In genomic region chr7:109781087-109781469, GRCm38 (mm10) we compare ENCODE assay signal across 9 mouse cellular contexts. TPM values are rescaled to one million over a fixed set of nuclear protein-coding genes. Genes with fewer than 3 reads are reported as not detected.
DNase-seq lines count a peak whose midpoint lies in the region; ATAC-seq lines count a peak whose summit lies in the region.
"Had no signal": no experiment of that assay in that cellular context is flagged by ENCODE, and none has a peak within 500 bp of the region (broad histone marks: within the 10 kb centered on the region; RNA-seq: fewer than 3 reads in every experiment).

No protein-coding gene starts in this region.

- peak overlapping the region; percentile 96 for H3K4me2 ChIP-seq in intestine, embryonic 14.5 days (ENCODE audit: low read length)
- H3K4me2 ChIP-seq in midbrain, embryonic 16.5 days (ENCODE audit: low read length) = peak overlapping the region; percentile 84

- ATAC-seq in intestine, embryonic 14.5 days (replicated peaks; ENCODE audit: low FRiP score, low TSS enrichment, low read depth) = peak; percentile 45
- ATAC-seq in midbrain, embryonic 16.5 days = peak; percentile 74

- WGBS in intestine, embryonic 14.5 days = under 1% methylated on average over 24 of the region's 24 CpGs
- WGBS in midbrain, embryonic 16.5 days = under 1% methylated on average over 24 of the region's 24 CpGs

- H3K9ac ChIP-seq in intestine, embryonic 14.5 days (ENCODE audit: low read length) = 0 out of 2 replicates have a peak overlapping the region, but pooled peaks have one; percentile 13
- peak overlapping the region; percentile 64 for H3K9ac ChIP-seq in midbrain, embryonic 16.5 days (ENCODE audit: low read depth, low read length)

- H3K27ac ChIP-seq in intestine, embryonic 14.5 days (ENCODE audit: low read depth) = no peak overlapping the region
- H3K27ac ChIP-seq in midbrain, embryonic 16.5 days (ENCODE audit: low read length) = no peak overlapping the region

- no peaks in the 10 kb centered on the region for H3K36me3 ChIP-seq in intestine, embryonic 14.5 days (ENCODE audit: control insufficient read depth, insufficient read depth, low read length)
- H3K36me3 ChIP-seq in midbrain, embryonic 16.5 days (ENCODE audit: control insufficient read depth, insufficient read depth, low read length) = no peaks in the 10 kb centered on the region

- peak; percentile 52 for DNase-seq in adrenal gland, adult 2 months
- DNase-seq in adrenal gland, adult 8-10 months = no peak
- peak; percentile 63 for DNase-seq in spleen, adult 12 weeks (ENCODE audit: low spot score)
- no peak for DNase-seq in spleen, adult 18-20 months
- DNase-seq in intestine, embryonic 14.5 days (ENCODE audit: low spot score) = no peak
- no peak for DNase-seq in gastrocnemius, postnatal 25 days
- DNase-seq in kidney, postnatal 10 days = no peak

- peaks cover 54% of the 10 kb centered on the region for H3K27me3 ChIP-seq in intestine, embryonic 14.5 days (replicated peaks; ENCODE audit: control insufficient read depth, insufficient read depth, low read length)
- H3K27me3 ChIP-seq in midbrain, embryonic 16.5 days (ENCODE audit: control insufficient read depth, insufficient read depth, low read depth, low read length) = peaks cover 11% of the 10 kb centered on the region

- no peaks in the 10 kb centered on the region for H3K9me3 ChIP-seq in intestine, embryonic 14.5 days (ENCODE audit: control insufficient read depth, low read length)
- H3K9me3 ChIP-seq in midbrain, embryonic 16.5 days (replicated peaks; ENCODE audit: control insufficient read depth, low read length, poor library complexity, severe bottlenecking) = no peaks in the 10 kb centered on the region

- peaks cover 6% of the 10 kb centered on the region; the same call in 1 of the 2 replicates for H3K4me1 ChIP-seq in intestine, embryonic 14.5 days (replicated peaks; ENCODE audit: control insufficient read depth, insufficient read depth, low read length)
- 0 out of 2 replicates have a peak, but pooled peaks cover 4% of the 10 kb centered on the region for H3K4me1 ChIP-seq in midbrain, embryonic 16.5 days (ENCODE audit: control insufficient read depth, insufficient read depth, low read length)

- H3K4me3 ChIP-seq in intestine, embryonic 14.5 days (ENCODE audit: low read depth, low read length) = peak overlapping the region; percentile 37
- H3K4me3 ChIP-seq in midbrain, embryonic 16.5 days (ENCODE audit: low read depth, low read length) = peak overlapping the region; percentile 72

RNA-seq across cellular contexts. Expression of gene Nrip3, which starts 0.7 kb away (rescaled TPM):
- total RNA-seq in adrenal gland, adult 2 months (2021) = 1 to 10 TPM; 1.1 to 1.4 TPM
- 0.06 and 2.3 TPM in 2 replicates for polyA plus RNA-seq in adrenal gland, adult 2 months (2012; rRNA removed)
- 1 to 10 TPM in 1 of 4 experiments, under 1 TPM in 3; 0.38 to 1.3 (median 0.63) TPM for total RNA-seq in adrenal gland, adult 8-10 months (2022)
- 0.30 and 0.55 TPM in 2 replicates for polyA plus RNA-seq in intestine, embryonic 14.5 days (2014; fragmentation: Nextera tagmentation; extraction: Ambion mirVana)
- 10.9 and 12.8 TPM in 2 replicates for polyA plus RNA-seq in midbrain, embryonic 16.5 days (2015; fragmentation: Nextera tagmentation; extraction: Ambion mirVana)
- under 1 TPM; 0.08 to 0.70 TPM for total RNA-seq in gastrocnemius, postnatal 25 days (2021)

RNA-seq across cellular contexts. Expression of gene Tmem9b, which starts 28.4 kb away (rescaled TPM):
- total RNA-seq in adrenal gland, adult 2 months (2021) = 10 to 100 TPM; 41.5 to 51.5 TPM
- 17.5 and 17.6 TPM in 2 replicates for polyA plus RNA-seq in adrenal gland, adult 2 months (2012; rRNA removed)
- total RNA-seq in adrenal gland, adult 8-10 months (2022) = 10 to 100 TPM; 48.7 to 52.2 (median 51.1) TPM
- 51.3 and 52.2 TPM in 2 replicates for polyA plus RNA-seq in intestine, embryonic 14.5 days (2014; fragmentation: Nextera tagmentation; extraction: Ambion mirVana)
- polyA plus RNA-seq in midbrain, embryonic 16.5 days (2015; fragmentation: Nextera tagmentation; extraction: Ambion mirVana) = 125 and 136 TPM in 2 replicates
- total RNA-seq in gastrocnemius, postnatal 25 days (2021) = 10 to 100 TPM; 24.5 to 25.9 TPM

RNA-seq across cellular contexts. Expression of gene Ascl3, which starts 49.6 kb away (rescaled TPM):
- total RNA-seq in adrenal gland, adult 2 months (2021) = not detected
- polyA plus RNA-seq in adrenal gland, adult 2 months (2012; rRNA removed) = 0.63 and 1.4 TPM in 2 replicates
- total RNA-seq in adrenal gland, adult 8-10 months (2022) = under 1 TPM in 2 of 4 experiments, not detected in 2; 0.46 to 0.99 TPM
- polyA plus RNA-seq in intestine, embryonic 14.5 days (2014; fragmentation: Nextera tagmentation; extraction: Ambion mirVana) = 0.46 TPM in 1 of 2 replicates, not detected in the other
- 0.28 and 0.63 TPM in 2 replicates for polyA plus RNA-seq in midbrain, embryonic 16.5 days (2015; fragmentation: Nextera tagmentation; extraction: Ambion mirVana)
- total RNA-seq in gastrocnemius, postnatal 25 days (2021) = not detected
- total RNA-seq: gastrocnemius, postnatal 4 days had no signal

RNA-seq across cellular contexts. Expression of gene BC051019, which starts 57.4 kb away (rescaled TPM):
- not detected for total RNA-seq in adrenal gland, adult 2 months (2021)
- not detected in 2 replicates for polyA plus RNA-seq in adrenal gland, adult 2 months (2012; rRNA removed)
- under 1 TPM in 1 of 4 experiments, not detected in 3; 0.44 TPM for total RNA-seq in adrenal gland, adult 8-10 months (2022)
- not detected in 2 replicates for polyA plus RNA-seq in intestine, embryonic 14.5 days (2014; fragmentation: Nextera tagmentation; extraction: Ambion mirVana)
- 0.25 and 0.44 TPM in 2 replicates for polyA plus RNA-seq in midbrain, embryonic 16.5 days (2015; fragmentation: Nextera tagmentation; extraction: Ambion mirVana)
- total RNA-seq in gastrocnemius, postnatal 25 days (2021) = not detected
- total RNA-seq: gastrocnemius, postnatal 4 days had no signal

Comparison
In these comparisons a context has a peak if more than half of its experiments do, and no peak if none do; other contexts are left out.
1. DNase-seq: peak in adrenal gland, adult 2 months (single experiment) and spleen, adult 12 weeks (single experiment); none in adrenal gland, adult 8-10 months (single experiment), spleen, adult 18-20 months (0 of 2), intestine, embryonic 14.5 days (single experiment), gastrocnemius, postnatal 25 days (single experiment) and kidney, postnatal 10 days (single experiment).